Mouse (Mus musculus): ENCODE results near the gene Adam6b.
"Not testable (repeated sequence)": the region's sequence is repeated elsewhere in the genome, so short reads cannot be mapped to it uniquely, and the experiment has no call there.

The Adam6b gene

DNA sequence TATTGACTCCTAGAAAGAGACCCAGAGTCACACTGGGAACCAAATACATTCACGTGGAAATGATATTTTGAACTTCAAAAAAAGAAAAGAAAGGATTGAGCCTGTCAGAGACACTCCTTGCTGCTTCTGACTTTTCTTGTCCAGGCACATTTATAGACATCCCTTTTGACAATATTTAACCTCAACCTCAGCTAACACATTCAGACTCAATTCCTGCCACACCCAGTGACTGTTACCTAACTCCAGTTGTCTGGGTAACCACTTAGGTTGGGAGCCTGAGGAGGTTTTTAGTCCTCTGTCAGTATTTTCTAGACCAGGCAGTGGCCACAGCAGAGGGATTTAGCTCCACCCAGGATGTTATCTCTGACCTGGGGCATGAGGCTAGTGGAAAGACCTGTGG, at the start of gene Adam6b:
TSS of gene Adam6b (plus strand) at position 301 of the 400 bp plus-strand sequence.
- DNase-seq = not testable (repeated sequence)

- no peak for DNase-seq
Measured at GRCm38 (mm10) chr12:113446061-113446460, 43.2 kb upstream of the Adam6b start.

DNA sequence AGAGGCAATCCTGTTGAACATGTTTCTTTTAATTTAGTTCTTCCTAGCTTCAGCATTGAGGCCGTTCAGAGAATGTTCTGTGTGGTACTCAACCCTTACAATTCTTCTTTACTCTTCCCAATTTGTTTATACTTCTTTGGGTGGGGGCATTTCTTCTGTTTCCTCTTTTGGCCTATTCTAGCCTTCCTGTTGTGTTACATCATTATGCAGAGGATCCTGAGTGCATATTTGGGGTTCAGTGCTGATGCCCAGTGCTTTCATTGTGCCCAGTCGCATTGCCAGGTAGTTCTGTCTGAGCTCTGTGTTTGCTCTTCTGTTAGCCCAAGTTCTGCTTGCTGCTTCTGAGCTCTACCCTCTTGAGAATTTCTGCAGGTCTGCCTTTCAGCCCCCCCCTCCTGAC, 13.1 kb upstream of the Adam6b start:
- no peak for DNase-seq

DNA sequence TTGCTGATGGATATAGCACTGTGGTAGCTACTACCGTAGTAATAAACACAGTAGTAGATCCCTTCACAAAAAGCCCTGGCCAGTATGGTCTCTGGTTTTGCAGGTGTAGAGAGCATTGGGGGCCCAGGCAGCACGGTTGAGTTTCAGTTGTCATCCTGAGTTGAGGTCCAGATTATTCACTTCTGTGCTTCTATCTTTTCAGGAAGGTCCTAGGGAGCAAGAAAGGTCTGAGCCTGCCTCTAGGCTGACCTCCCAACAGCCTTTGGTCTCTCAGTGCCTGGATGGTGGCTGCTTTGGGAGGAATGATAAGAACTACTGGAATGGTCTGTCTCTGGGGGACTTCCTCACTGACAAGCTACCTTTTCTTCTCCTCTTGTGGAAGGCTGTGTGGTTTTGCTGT, 7.2 kb upstream of the Adam6b start:
- DNase-seq = no peak

DNA sequence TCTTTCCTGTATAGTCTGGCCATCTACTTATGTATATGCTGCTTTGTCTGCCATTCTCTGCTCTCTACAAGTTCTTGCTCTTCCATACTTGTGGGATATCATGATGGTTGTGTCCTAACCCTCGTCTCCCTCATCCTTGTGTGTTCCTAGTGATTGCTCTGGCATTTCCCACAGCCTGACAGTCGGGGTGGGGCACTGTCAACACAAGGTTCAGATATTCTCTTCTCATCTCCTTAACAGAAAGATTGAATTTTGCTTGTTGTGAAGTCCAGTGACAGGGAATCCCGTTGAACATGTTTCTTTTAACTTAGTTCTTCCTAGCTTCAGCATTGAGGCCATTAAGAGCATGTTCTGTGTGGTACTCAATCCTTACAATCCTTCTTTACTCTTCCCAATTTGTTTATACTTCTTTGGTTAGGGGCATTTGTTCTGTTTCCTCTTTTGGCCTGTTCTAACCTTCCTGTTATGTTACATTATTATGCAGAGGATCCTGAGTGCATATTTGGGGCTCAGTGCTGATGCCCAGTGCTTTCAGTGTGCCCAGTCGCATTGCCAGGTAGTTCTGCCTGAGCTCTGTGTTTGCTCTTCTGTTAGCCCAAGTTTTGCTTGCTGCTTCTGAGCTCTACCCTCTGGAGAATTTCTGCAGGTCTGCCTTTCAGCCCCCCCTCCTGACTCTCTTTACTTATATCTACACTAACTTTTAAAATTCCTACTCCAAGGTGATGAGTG, 6.5 kb upstream of the Adam6b start:
- DNase-seq = no peak

- no peak for DNase-seq
Measured at GRCm38 (mm10) chr12:113483492-113484162, 5.7 kb upstream of the Adam6b start.

DNA sequence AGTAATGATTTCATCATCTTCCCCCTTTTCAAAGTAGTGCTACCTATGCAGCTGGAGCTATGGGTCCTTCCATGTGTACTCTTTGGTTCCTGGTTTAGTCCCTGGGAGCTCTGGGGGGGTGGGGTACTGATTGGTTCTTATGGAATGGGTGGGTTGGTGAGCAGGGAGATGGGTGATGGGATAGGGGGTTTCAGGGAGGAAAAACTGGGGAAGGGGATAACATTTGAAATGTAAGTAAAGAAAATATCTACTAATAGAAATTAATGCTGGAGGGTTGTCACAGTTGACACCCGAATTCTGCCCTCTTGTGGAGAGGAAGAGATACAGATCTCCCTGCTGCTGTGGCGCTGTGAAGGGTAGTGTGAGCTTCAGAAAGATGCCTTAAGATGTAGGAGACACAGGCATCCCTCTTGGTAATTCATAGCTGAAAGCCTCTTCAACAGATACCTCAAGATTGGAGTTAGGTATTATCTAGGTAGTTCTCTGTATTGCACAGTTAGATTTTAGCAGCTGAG, 4.3 kb upstream of the Adam6b start:
- DNase-seq = no peak

- peak; percentile 14 for DNase-seq
Measured at GRCm38 (mm10) chr12:113487693-113488092, 1.6 kb upstream of the Adam6b start.

- no peak for DNase-seq
Measured at GRCm38 (mm10) chr12:113525901-113526300, 36.6 kb downstream of the Adam6b start.
